Mouse (Mus musculus) naive thymus-derived CD4-positive, alpha-beta T cell, adult 2 months (primary cell): ENCODE measurements around the gene Pigc.

Source experiments
- DNase-seq: peaks from one replicate; pipeline ENCODE4 v3.0.0-alpha.2; 2011; ENCODE audit warnings: low read depth

The Pigc gene

GRCm38 (mm10) chr1:161968589-161969407, at the start of gene Pigc:
Pigc (plus strand) TSS chr1:161969186.
- peak; percentile 84 for DNase-seq

DNA sequence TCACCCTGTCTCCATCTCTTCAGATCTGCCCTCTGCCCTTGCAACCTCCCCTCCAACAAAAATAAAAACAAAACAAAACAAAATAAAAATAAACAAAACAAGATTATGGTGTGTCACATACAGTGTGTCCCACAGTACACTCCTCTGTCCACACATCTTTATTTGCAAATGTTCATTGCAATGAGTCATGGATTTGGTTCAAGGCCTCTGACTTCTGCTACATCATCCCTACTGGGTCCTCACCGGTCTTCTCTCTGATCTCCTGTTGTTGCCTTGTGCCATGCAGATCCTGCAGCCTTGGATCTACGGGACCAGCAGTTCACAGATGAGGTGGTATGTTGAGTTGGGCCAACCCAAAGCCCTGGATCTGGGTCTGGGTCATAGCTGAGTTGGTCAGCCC, 49.4 kb upstream of the Pigc start:
- DNase-seq, result no peak

GRCm38 (mm10) chr1:161920475-161921454, 48.2 kb upstream of the Pigc start:
- DNase-seq, result no peak

DNA sequence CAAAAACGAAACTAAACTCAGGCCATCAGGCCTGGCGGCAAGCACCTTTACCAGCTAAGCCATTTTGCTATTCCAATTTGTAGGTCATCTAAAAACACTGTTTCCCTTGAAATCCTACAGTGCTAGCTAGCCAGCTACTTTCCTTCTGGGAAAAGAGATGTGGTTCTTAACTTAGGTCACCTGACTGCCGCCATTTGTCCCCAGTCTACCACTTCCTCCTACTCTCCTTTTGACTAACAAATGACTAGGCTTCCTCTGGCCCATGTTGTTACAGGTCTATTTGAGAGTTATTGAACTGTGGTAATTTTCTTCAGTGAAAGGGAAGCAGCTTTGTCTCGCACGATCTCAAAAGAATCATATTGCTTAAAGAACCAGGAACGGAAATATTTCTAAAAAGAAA, 47.1 kb upstream of the Pigc start:
- no peak for DNase-seq

- no peak for DNase-seq
Measured at GRCm38 (mm10) chr1:161924321-161924720, 44.7 kb upstream of the Pigc start.

GRCm38 (mm10) chr1:161925281-161925805, 43.6 kb upstream of the Pigc start:
- DNase-seq, result no peak

GRCm38 (mm10) chr1:161927976-161928375, 41.0 kb upstream of the Pigc start:
- no peak for DNase-seq

DNA sequence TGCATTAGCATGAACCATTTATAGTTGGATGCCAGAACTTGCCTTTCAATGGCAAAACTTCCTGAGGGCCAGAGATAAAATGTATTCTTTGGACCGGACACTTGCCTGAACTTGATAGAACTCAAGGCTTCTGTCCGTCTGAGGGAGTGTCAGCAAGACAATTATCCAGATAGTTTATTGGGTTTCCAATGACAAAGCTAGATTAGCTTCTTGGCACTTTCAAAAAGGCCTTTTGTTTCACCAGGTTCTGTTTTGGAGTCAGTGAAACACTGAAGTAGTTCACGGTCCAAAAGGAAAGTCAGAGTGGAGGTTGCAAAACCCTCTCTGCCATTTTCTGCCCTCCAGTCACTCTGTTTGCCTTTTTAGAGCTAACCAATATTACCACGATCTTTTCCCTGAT, 37.7 kb upstream of the Pigc start:
- no peak for DNase-seq

GRCm38 (mm10) chr1:161931817-161932216, 37.2 kb upstream of the Pigc start:
- DNase-seq, result no peak

GRCm38 (mm10) chr1:161932286-161932685, 36.7 kb upstream of the Pigc start:
- no peak for DNase-seq

- DNase-seq, result no peak
Measured at GRCm38 (mm10) chr1:161942082-161942481, 26.9 kb upstream of the Pigc start.

GRCm38 (mm10) chr1:161951009-161951779, 17.8 kb upstream of the Pigc start:
- peak; percentile 48 for DNase-seq

DNA sequence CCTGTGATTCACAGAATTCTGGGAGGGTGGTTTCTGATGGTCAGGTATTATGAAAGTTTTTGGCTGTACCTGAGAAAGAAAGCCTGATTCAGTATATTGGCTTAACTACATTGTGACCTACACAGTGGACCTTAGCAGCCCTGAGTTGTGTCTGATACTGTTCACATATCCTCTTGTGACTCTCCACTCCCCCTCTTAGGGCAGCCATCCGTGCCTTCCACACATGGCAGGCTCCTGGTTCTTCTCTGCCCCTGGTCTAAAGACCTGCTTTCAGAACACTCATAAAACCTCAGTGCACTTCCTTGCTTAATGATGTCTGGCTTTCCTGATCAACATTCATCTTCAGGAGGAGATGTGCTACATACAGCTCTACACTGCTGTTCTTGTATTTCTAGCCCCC, 16.4 kb upstream of the Pigc start:
- DNase-seq, result no peak

DNA sequence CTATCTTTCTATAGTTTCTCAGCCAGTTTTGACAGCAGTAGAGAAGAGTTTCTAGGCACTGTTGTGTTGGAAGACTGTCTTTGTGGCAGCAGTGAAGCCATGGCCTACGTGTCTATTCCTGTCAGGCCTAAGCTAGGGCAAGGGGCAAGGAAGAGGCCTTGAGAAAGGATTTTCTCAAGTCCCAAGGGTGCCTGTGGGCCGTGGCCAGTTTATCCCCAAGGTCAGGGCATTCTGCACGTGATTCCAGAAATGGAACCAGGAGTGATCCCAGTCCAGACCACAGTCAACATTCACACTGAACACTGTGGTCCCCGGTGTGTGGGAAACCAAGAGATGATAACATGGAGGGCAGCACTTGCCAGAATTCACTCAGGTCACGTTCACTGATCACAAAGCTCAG, 13.1 kb upstream of the Pigc start:
- no peak for DNase-seq

GRCm38 (mm10) chr1:161957964-161958950, 10.7 kb upstream of the Pigc start:
- DNase-seq, result no peak

- peak; percentile 61 for DNase-seq
Measured at GRCm38 (mm10) chr1:161962465-161963377, 6.3 kb upstream of the Pigc start.

DNA sequence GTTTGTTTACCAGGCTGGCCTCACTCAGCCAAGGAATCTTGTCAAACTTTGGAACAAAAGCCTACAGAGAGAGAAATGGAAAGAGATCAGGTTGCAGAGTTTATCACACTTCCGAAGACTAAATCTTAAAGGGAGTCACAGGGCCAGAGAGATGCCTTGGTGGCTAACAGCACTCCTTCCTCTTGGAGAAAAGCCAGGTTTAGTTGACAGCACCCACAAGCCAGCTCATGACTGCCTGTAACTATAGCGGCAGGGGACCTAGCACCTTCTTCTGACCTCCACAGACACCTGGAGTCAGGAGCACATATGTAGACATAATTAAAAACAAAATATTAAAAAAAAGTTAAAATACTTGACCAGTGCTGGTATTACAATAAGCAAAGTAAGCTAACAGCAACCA, 1.1 kb upstream of the Pigc start:
- no peak for DNase-seq

- DNase-seq, result no peak
Measured at GRCm38 (mm10) chr1:161970874-161971273, 1.9 kb downstream of the Pigc start.

DNA sequence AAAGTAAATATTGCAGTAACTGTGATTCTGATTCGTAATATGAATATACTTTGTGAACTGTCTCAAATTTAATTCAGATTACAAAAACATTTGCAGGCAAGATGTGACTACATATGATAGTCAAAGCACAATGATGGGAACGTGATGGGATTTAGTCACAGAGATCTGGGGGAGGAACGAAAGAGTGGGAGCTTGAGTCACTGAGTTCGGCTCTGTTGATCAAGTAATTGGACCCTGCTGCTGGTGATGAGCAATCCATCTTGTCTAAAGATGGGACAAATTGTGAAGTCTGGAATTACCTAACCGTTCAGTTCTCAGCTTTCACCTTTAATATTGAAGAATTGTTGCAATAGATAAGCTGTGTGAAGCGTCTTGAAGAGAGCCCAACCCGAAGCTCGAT, 3.2 kb downstream of the Pigc start:
- DNase-seq, result no peak
